Mouse (Mus musculus): ENCODE measurements at regions not wholly inside any gene's neighbourhood (a gene's known extent, or its start where the extent isn't known, plus 50 kb on each side); places are given as distances from the start of the nearest gene placed in this dataset.

- TF ChIP-seq CTCF (IDR thresholded peaks at IDR 0.05; ENCODE audit: insufficient read depth, low read length) (no peak), POLR2A (IDR thresholded peaks at IDR 0.05; ENCODE audit: borderline replicate concordance, extremely low read depth, low read depth, low read length) (no peak)
These were observed 79.4 kb upstream of the Kif16b start for GRCm38 (mm10) chr2:142980771-142981170.

All from lung, adult 2 months (tissue).